Mouse (Mus musculus) liver, embryonic 16.5 days (tissue): ENCODE measurements around the gene Atxn3. TPM values are rescaled to one million over a fixed set of nuclear protein-coding genes. Genes with fewer than 3 reads are reported as not detected.

ENCODE experiments used
- ATAC-seq: fragments of 200-750 bp; cut with Nextera tagmentation; 2 replicates; pipeline ENCODE4 v1.8.0; 2017; ENCODE audit warnings: low read depth, mild to moderate bottlenecking, moderate number of reproducible peaks, moderate library complexity
- H3K27ac ChIP-seq: fragments of 300-500 bp; sonication (generic); 2 replicates; pipeline ENCODE4 v1.5.1; 2014; ENCODE audit warnings: mild to moderate bottlenecking, low read length
- H3K27me3 ChIP-seq: fragments of 300-500 bp; sonication (generic); 2 replicates; pipeline ENCODE4 v1.6.1; 2014; ENCODE audit warnings: low read depth, low read length, mixed read lengths; ENCODE audit not compliant: control insufficient read depth, insufficient read depth
- H3K36me3 ChIP-seq: fragments of 300-500 bp; sonication (generic); 2 replicates; pipeline ENCODE4 v1.6.1; 2014; ENCODE audit warnings: mild to moderate bottlenecking; ENCODE audit not compliant: control insufficient read depth, insufficient read depth
- H3K4me1 ChIP-seq: fragments of 300-500 bp; sonication (generic); 2 replicates; pipeline ENCODE4 v1.6.1; 2014; ENCODE audit warnings: low read depth, low read length, mixed read lengths; ENCODE audit not compliant: control insufficient read depth
- H3K4me2 ChIP-seq: fragments of 300-500 bp; sonication (generic); 2 replicates; pipeline ENCODE4 v1.6.1; 2014; ENCODE audit warnings: low read depth, low read length, mixed read lengths
- H3K4me3 ChIP-seq: fragments of 300-500 bp; sonication (generic); 2 replicates; pipeline ENCODE4 v1.5.1; 2014; ENCODE audit warnings: low read depth, mild to moderate bottlenecking, low read length
- H3K9ac ChIP-seq: fragments of 300-500 bp; sonication (generic); 2 replicates; pipeline ENCODE4 v1.6.1; 2014; ENCODE audit warnings: low read depth, low read length
- H3K9me3 ChIP-seq: fragments of 300-500 bp; sonication (generic); replicated peaks from 2 replicates; pipeline ENCODE4 v1.6.1; 2016; ENCODE audit warnings: low read length; ENCODE audit not compliant: control insufficient read depth
- WGBS: fragments of 180-500 bp; shearing (Covaris S2); extraction: QIAGEN DNeasy Blood & Tissue Kit; methylation state at CpG from one replicate; pipeline ENCODE4 v1.1.7; 2014; ENCODE audit not compliant: insufficient replicate concordance; 5-methylcytosine and 5-hydroxymethylcytosine counted together
- polyA plus RNA-seq: library from polyadenylated mRNA; unstranded; fragments of >200 nt; fragmentation: Nextera tagmentation; extraction: Ambion mirVana; gene quantifications from 2 replicates; pipeline ENCODE4 v1.2.1, GENCODE M21; 2015

Atxn3 gene
- polyA plus RNA-seq, 1 experiment from 2014 or later = 8.6 TPM

GRCm38 (mm10) chr12:101935223-101935622, 22.8 kb downstream of the Atxn3 start:
- no peak overlapping the region for H3K4me2 ChIP-seq
- ATAC-seq = no peak
- H3K36me3 ChIP-seq = peaks cover 18% of the 10 kb centered on the region
- 78% methylated on average over 3 of the region's 3 CpGs for WGBS
- no peaks in the 10 kb centered on the region for H3K27me3 ChIP-seq
- no peak overlapping the region for H3K27ac ChIP-seq
- H3K9ac ChIP-seq = no peak overlapping the region
- H3K4me1 ChIP-seq = no peaks in the 10 kb centered on the region
- no peak overlapping the region for H3K4me3 ChIP-seq
- H3K9me3 ChIP-seq = no peaks in the 10 kb centered on the region

DNA sequence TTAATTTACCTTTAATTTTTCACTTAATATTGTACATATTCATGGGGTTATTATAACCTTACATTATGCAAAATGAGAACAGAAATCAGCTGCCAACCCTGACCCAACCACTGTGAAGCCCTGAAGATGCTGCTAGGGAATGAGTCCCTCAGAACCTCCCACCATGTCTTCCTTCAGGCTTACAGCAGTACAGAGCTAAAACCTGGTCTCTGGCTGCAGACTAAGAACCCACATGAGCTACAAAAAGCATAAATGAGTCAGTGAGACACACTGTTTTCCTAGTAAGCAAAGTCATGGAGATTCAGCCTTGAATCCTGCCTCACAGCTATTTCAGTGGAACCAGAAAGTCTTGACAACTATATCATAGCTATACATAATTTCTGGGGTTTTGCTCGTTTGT, 29.6 kb downstream of the Atxn3 start:
- Histone ChIP-seq H3K36me3 (peaks cover 10% of the 10 kb centered on the region), H3K4me1 (no peaks in the 10 kb centered on the region), H3K4me2 (no peak overlapping the region), H3K9ac (no peak overlapping the region), H3K27me3 (no peaks in the 10 kb centered on the region), H3K27ac (no peak overlapping the region), H3K9me3 (no peaks in the 10 kb centered on the region), H3K4me3 (no peak overlapping the region)
- 56% methylated on average over 1 of the region's 1 CpGs for WGBS
- ATAC-seq = no peak

- Histone ChIP-seq H3K4me3 (no peak overlapping the region), H3K27ac (no peak overlapping the region), H3K27me3 (no peaks in the 10 kb centered on the region), H3K4me1 (no peaks in the 10 kb centered on the region), H3K4me2 (no peak overlapping the region), H3K36me3 (0 out of 2 replicates have a peak, but pooled peaks cover 5% of the 10 kb centered on the region), H3K9me3 (no peaks in the 10 kb centered on the region), H3K9ac (no peak overlapping the region)
- no peak for ATAC-seq
- 82% methylated on average over 6 of the region's 6 CpGs for WGBS
These were observed 35.7 kb downstream of the Atxn3 start for GRCm38 (mm10) chr12:101922313-101922712.

- Histone ChIP-seq H3K9me3 (no peaks in the 10 kb centered on the region), H3K4me1 (no peaks in the 10 kb centered on the region), H3K4me2 (no peak overlapping the region), H3K4me3 (no peak overlapping the region), H3K36me3 (0 out of 2 replicates have a peak, but pooled peaks cover 2% of the 10 kb centered on the region), H3K9ac (no peak overlapping the region), H3K27me3 (no peaks in the 10 kb centered on the region), H3K27ac (no peak overlapping the region)
- WGBS = 69% methylated on average over 3 of the region's 3 CpGs
- ATAC-seq = no peak
These were observed 38.2 kb downstream of the Atxn3 start for GRCm38 (mm10) chr12:101919847-101920246.

- no peaks in the 10 kb centered on the region for H3K36me3 ChIP-seq
- no peak overlapping the region for H3K27ac ChIP-seq
- no peak overlapping the region for H3K4me3 ChIP-seq
- no peaks in the 10 kb centered on the region for H3K9me3 ChIP-seq
- H3K4me1 ChIP-seq = peaks cover 5% of the 10 kb centered on the region
- no peak for ATAC-seq
- H3K27me3 ChIP-seq = no peaks in the 10 kb centered on the region
- H3K4me2 ChIP-seq = no peak overlapping the region
- no peak overlapping the region for H3K9ac ChIP-seq
These were observed 40.9 kb downstream of the Atxn3 start for GRCm38 (mm10) chr12:101917165-101917564.

DNA sequence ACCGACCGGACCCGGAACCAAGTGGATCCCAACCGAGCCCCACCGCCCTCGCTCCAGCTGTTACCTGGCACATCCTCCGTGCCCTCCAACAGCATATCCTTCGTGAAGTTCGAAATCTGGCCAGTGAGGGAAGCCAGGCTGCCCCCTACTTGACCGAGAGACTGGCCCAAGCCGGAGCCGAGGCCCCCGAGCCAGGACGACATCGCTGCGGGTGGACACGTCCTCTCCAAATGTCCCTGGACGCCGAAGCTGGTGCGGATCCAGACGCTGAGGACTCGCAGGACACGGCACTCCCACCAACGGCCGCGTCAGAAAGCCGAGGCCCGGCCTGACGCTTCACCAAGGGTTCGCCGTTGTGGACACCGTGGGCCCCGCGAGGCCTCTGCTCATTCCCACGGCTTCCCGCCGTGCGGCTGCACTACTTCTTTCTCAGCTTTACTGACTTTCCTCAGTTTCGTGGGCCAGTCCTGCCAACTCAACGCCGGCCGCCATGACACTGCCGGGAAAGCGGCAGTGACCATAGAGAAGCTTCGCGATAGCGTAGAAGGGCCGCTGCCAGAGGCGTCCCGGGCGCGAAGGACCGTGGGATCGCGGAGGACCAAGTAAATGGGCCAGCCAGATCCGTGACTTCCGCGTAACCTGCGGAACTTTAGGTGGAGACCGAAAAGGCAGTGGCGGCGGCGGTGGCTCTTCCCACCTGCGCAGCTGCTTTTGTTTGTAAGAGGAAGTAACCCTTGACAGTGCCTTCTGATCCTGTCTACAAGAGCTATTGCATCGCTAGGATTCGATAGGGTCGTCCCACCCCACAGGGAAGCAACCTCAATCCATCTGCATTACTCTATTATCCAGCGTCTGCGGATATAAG, 45.2 kb downstream of the Atxn3 start, which contains the start of gene Trip11:
Gene Trip11 (minus strand): TSS at position 642 of the 865 bp plus-strand sequence.
- H3K36me3 ChIP-seq = peaks cover 11% of the 10 kb centered on the region; the same call in 1 of the 2 replicates
- H3K9ac ChIP-seq = peak within 1 kb of the TSS; percentile 90
- no peaks in the 10 kb centered on the region for H3K9me3 ChIP-seq
- H3K4me3 ChIP-seq = peak within 1 kb of the TSS; percentile 91
- H3K4me1 ChIP-seq = peaks cover 16% of the 10 kb centered on the region
- no peaks in the 10 kb centered on the region for H3K27me3 ChIP-seq
- under 1% methylated on average over 69 of the region's 69 CpGs for WGBS
- peak within 1 kb of the TSS; percentile 90 for H3K4me2 ChIP-seq
- peak within 1 kb of the TSS; percentile 88 for H3K27ac ChIP-seq
- peak; percentile 97 for ATAC-seq

- Histone ChIP-seq H3K9me3 (no peaks in the 10 kb centered on the region), H3K9ac (no peak overlapping the region), H3K27me3 (no peaks in the 10 kb centered on the region), H3K36me3 (peaks cover 11% of the 10 kb centered on the region; the same call in 1 of the 2 replicates), H3K4me2 (peak overlapping the region; percentile 90), H3K27ac (no peak overlapping the region), H3K4me1 (peaks cover 16% of the 10 kb centered on the region), H3K4me3 (peak overlapping the region; percentile 91)
- no peak for ATAC-seq
- WGBS = 74% methylated on average over 3 of the region's 3 CpGs
These were observed 46.7 kb downstream of the Atxn3 start for GRCm38 (mm10) chr12:101911346-101911745.

GRCm38 (mm10) chr12:101910360-101910759, 47.7 kb downstream of the Atxn3 start:
- H3K9ac ChIP-seq = no peak overlapping the region
- ATAC-seq = no peak
- no peaks in the 10 kb centered on the region for H3K27me3 ChIP-seq
- no peak overlapping the region for H3K27ac ChIP-seq
- H3K9me3 ChIP-seq = no peaks in the 10 kb centered on the region
- no peak overlapping the region for H3K4me3 ChIP-seq
- WGBS = 81% methylated on average over 6 of the region's 6 CpGs
- H3K4me1 ChIP-seq = peaks cover 16% of the 10 kb centered on the region
- peaks cover 11% of the 10 kb centered on the region; the same call in 1 of the 2 replicates for H3K36me3 ChIP-seq
- H3K4me2 ChIP-seq = no peak overlapping the region

DNA sequence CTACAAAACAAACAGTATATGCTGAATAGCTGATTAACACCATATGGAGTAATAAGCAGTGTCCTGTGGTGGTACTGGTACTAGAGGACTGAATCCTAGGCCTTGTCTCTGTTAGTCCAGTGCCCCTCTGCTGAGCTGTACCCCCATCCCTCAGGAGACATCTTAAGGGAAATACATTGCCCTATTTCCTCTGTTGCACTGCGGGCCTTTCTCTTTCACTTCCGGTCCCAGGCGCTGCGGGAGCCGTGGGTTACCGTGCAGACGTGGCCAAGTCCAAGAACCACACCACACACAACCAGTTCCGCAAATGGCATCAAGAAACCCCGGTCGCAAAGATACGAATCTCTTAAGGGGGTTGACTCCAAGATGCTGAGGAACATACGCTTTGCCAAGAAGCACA, 52.2 kb downstream of the Atxn3 start:
- Histone ChIP-seq H3K27ac (no peak overlapping the region), H3K27me3 (no peaks in the 10 kb centered on the region), H3K4me1 (no peaks in the 10 kb centered on the region; the same call in 1 of the 2 replicates), H3K9me3 (no peaks in the 10 kb centered on the region), H3K4me2 (no peak overlapping the region), H3K4me3 (no peak overlapping the region), H3K36me3 (peaks cover 11% of the 10 kb centered on the region; the same call in 1 of the 2 replicates), H3K9ac (no peak overlapping the region)
- 53% methylated on average over 12 of the region's 12 CpGs for WGBS
- no peak for ATAC-seq
